Mouse (Mus musculus): Measurements from ENCODE around the gene Ncbp1. TPM values are rescaled to one million over a fixed set of nuclear protein-coding genes. Genes with fewer than 3 reads are reported as not detected.

The Ncbp1 gene
- polyA plus RNA-seq, 1 experiment from 2014 or later: 84.9 TPM

Other genes with a start within 250 kb of the Ncbp1 start
- not detected in 2 replicates for gene Ccdc180, start 248.3 kb upstream of the Ncbp1 start, polyA plus RNA-seq (2015; fragmentation: Nextera tagmentation; extraction: Ambion mirVana)
- gene Tdrd7, start 173.3 kb upstream of the Ncbp1 start, polyA plus RNA-seq (2015; fragmentation: Nextera tagmentation; extraction: Ambion mirVana): 8.8 and 9.4 TPM in 2 replicates
- gene Tmod1, start 99.7 kb upstream of the Ncbp1 start, polyA plus RNA-seq (2015; fragmentation: Nextera tagmentation; extraction: Ambion mirVana): 2.4 and 3.2 TPM in 2 replicates
- 48.5 and 51.9 TPM in 2 replicates for gene Tstd2, start 81 bp downstream of the Ncbp1 start, polyA plus RNA-seq (2015; fragmentation: Nextera tagmentation; extraction: Ambion mirVana)
- 29.6 and 31.7 TPM in 2 replicates for gene Xpa, start 57.7 kb downstream of the Ncbp1 start, polyA plus RNA-seq (2015; fragmentation: Nextera tagmentation; extraction: Ambion mirVana)
- gene Foxe1, start 205.0 kb downstream of the Ncbp1 start, polyA plus RNA-seq (2015; fragmentation: Nextera tagmentation; extraction: Ambion mirVana): 0.81 and 0.91 TPM in 2 replicates

All from embryonic facial prominence, embryonic 13.5 days (tissue).